Mouse (Mus musculus) kidney, postnatal 10 days (tissue): ENCODE measurements around the gene Rhobtb1.

Source experiments
- DNase-seq: peaks from one replicate; pipeline ENCODE4 v3.0.0; 2021; ENCODE audit warnings: mixed read lengths

Rhobtb1 gene

GRCm38 (mm10) chr10:69151045-69151444 is at the start of gene Rhobtb1:
Rhobtb1 (plus strand) TSS chr10:69151434.
- DNase-seq, result peak; percentile 36

- peak; percentile 70 for DNase-seq
These were observed 49.2 kb upstream of the Rhobtb1 start for GRCm38 (mm10) chr10:69101988-69102387.

GRCm38 (mm10) chr10:69104143-69104882 is 46.9 kb upstream of the Rhobtb1 start:
- DNase-seq, result no peak

GRCm38 (mm10) chr10:69104883-69105225 is 46.4 kb upstream of the Rhobtb1 start:
- DNase-seq, result no peak

GRCm38 (mm10) chr10:69106796-69107195 is 44.4 kb upstream of the Rhobtb1 start:
- DNase-seq, result no peak

- peak; percentile 69 for DNase-seq
These were observed 44.0 kb upstream of the Rhobtb1 start for GRCm38 (mm10) chr10:69107253-69107652.

- DNase-seq, result no peak
These were observed 36.9 kb upstream of the Rhobtb1 start for GRCm38 (mm10) chr10:69114384-69114783.

GRCm38 (mm10) chr10:69117996-69118395 is 33.2 kb upstream of the Rhobtb1 start:
- DNase-seq, result no peak

- no peak for DNase-seq
These were observed 32.3 kb upstream of the Rhobtb1 start for GRCm38 (mm10) chr10:69118893-69119292.

- no peak for DNase-seq
These were observed 31.8 kb upstream of the Rhobtb1 start for GRCm38 (mm10) chr10:69119456-69119855.

- no peak for DNase-seq
These were observed 24.7 kb upstream of the Rhobtb1 start for GRCm38 (mm10) chr10:69126546-69126945.

- DNase-seq, result no peak
These were observed 22.7 kb upstream of the Rhobtb1 start for GRCm38 (mm10) chr10:69128531-69128930.

GRCm38 (mm10) chr10:69130613-69131012 is 20.6 kb upstream of the Rhobtb1 start:
- DNase-seq, result no peak

GRCm38 (mm10) chr10:69134356-69134755 is 16.9 kb upstream of the Rhobtb1 start:
- DNase-seq, result no peak

- DNase-seq, result no peak
These were observed 14.9 kb upstream of the Rhobtb1 start for GRCm38 (mm10) chr10:69136241-69136828.

- DNase-seq, result no peak
These were observed 2.0 kb upstream of the Rhobtb1 start for GRCm38 (mm10) chr10:69149252-69149651.

GRCm38 (mm10) chr10:69152971-69153370 is 1.7 kb downstream of the Rhobtb1 start:
- DNase-seq, result peak; percentile 32

- DNase-seq, result no peak
These were observed 4.4 kb downstream of the Rhobtb1 start for GRCm38 (mm10) chr10:69155428-69156175.

- no peak for DNase-seq
These were observed 5.2 kb downstream of the Rhobtb1 start for GRCm38 (mm10) chr10:69156462-69156861.

GRCm38 (mm10) chr10:69157471-69157870 is 6.2 kb downstream of the Rhobtb1 start:
- DNase-seq, result no peak

GRCm38 (mm10) chr10:69160877-69161276 is 9.6 kb downstream of the Rhobtb1 start:
- DNase-seq, result peak; percentile 53

GRCm38 (mm10) chr10:69161503-69161902 is 10.3 kb downstream of the Rhobtb1 start:
- DNase-seq, result no peak

- DNase-seq, result no peak
These were observed 11.3 kb downstream of the Rhobtb1 start for GRCm38 (mm10) chr10:69162577-69162976.

GRCm38 (mm10) chr10:69163216-69163615 is 12.0 kb downstream of the Rhobtb1 start:
- no peak for DNase-seq
